12 mouse cellular contexts compared by ENCODE assay signal in genomic region chr16:88563045-88563913, GRCm38 (mm10). TPM values are rescaled to one million over a fixed set of nuclear protein-coding genes. Genes with fewer than 3 reads are reported as not detected.
DNase-seq lines count a peak whose midpoint lies in the region; ATAC-seq and TF ChIP-seq lines count a peak whose summit lies in the region.
"Had no signal": no experiment of that assay in that cellular context is flagged by ENCODE, and none has a peak within 500 bp of the region (broad histone marks: within the 10 kb centered on the region; RNA-seq: fewer than 3 reads in every experiment).

Cldn8 (minus strand) TSS chr16:88563183.

- 83% methylated on average over 6 of the region's 6 CpGs for WGBS in midbrain, embryonic 13.5 days
- 84% methylated on average over 6 of the region's 6 CpGs for WGBS in midbrain, embryonic 16.5 days
- WGBS in stomach, embryonic 16.5 days, result 59% methylated on average over 6 of the region's 6 CpGs
- WGBS in forebrain, embryonic 14.5 days, result 80% methylated on average over 6 of the region's 6 CpGs
- WGBS in liver, postnatal 0 days (ENCODE audit: insufficient replicate concordance), result 70% methylated on average over 6 of the region's 6 CpGs

- H3K27me3 ChIP-seq in midbrain, embryonic 13.5 days, result no peaks in the 10 kb centered on the region
- no peaks in the 10 kb centered on the region for H3K27me3 ChIP-seq in midbrain, embryonic 16.5 days (ENCODE audit: control insufficient read depth, insufficient read depth, low read depth, low read length)
- no peaks in the 10 kb centered on the region for H3K27me3 ChIP-seq in stomach, embryonic 16.5 days (ENCODE audit: control insufficient read depth, insufficient read depth, low read length)
- no peaks in the 10 kb centered on the region for H3K27me3 ChIP-seq in forebrain, embryonic 14.5 days (replicated peaks; ENCODE audit: control insufficient read depth, insufficient read depth, low read length)
- H3K27me3 ChIP-seq in liver, postnatal 0 days (ENCODE audit: insufficient read depth, low read length), result no peaks in the 10 kb centered on the region
- H3K27me3 ChIP-seq: Patski had no signal

- H3K4me3 ChIP-seq in midbrain, embryonic 13.5 days (replicated peaks), result no peak within 1 kb of the TSS
- no peak within 1 kb of the TSS for H3K4me3 ChIP-seq in midbrain, embryonic 16.5 days (ENCODE audit: low read depth, low read length)
- peak within 1 kb of the TSS; percentile 33 for H3K4me3 ChIP-seq in stomach, embryonic 16.5 days (replicated peaks; ENCODE audit: low read length)
- no peak within 1 kb of the TSS for H3K4me3 ChIP-seq in forebrain, embryonic 14.5 days (ENCODE audit: low read depth, low read length)
- H3K4me3 ChIP-seq in liver, postnatal 0 days (ENCODE audit: low read depth, low read length), result no peak within 1 kb of the TSS

- no peak within 1 kb of the TSS for H3K9ac ChIP-seq in midbrain, embryonic 13.5 days (replicated peaks)
- H3K9ac ChIP-seq in midbrain, embryonic 16.5 days (ENCODE audit: low read depth, low read length), result no peak within 1 kb of the TSS
- 0 out of 2 replicates have a peak within 1 kb of the TSS, but pooled peaks have one; percentile 35 for H3K9ac ChIP-seq in stomach, embryonic 16.5 days (ENCODE audit: low read length)
- no peak within 1 kb of the TSS for H3K9ac ChIP-seq in forebrain, embryonic 14.5 days (ENCODE audit: low read length)
- no peak within 1 kb of the TSS for H3K9ac ChIP-seq in liver, postnatal 0 days (replicated peaks)
- H3K9ac ChIP-seq: forebrain, postnatal 0 days had no signal

- H3K9me3 ChIP-seq in midbrain, embryonic 13.5 days, result no peaks in the 10 kb centered on the region
- H3K9me3 ChIP-seq in midbrain, embryonic 16.5 days (replicated peaks; ENCODE audit: control insufficient read depth, low read length, poor library complexity, severe bottlenecking), result no peaks in the 10 kb centered on the region
- H3K9me3 ChIP-seq in stomach, embryonic 16.5 days (replicated peaks; ENCODE audit: control insufficient read depth, low read length), result no peaks in the 10 kb centered on the region
- H3K9me3 ChIP-seq in forebrain, embryonic 14.5 days (replicated peaks; ENCODE audit: control insufficient read depth, low read length), result no peaks in the 10 kb centered on the region
- H3K9me3 ChIP-seq in liver, postnatal 0 days (ENCODE audit: low read length), result no peaks in the 10 kb centered on the region

- TF ChIP-seq CTCF in liver, postnatal 0 days (IDR thresholded peaks at IDR 0.05; ENCODE audit: low read depth), result no peak

- no peak for TF ChIP-seq EP300 in liver, postnatal 0 days (IDR thresholded peaks at IDR 0.05; ENCODE audit: low read depth)

- peak; percentile 60 for DNase-seq in kidney, adult 18-20 months
- DNase-seq in lung, adult 18-20 months, result peak; percentile 34 to 70
- no peak for DNase-seq in cerebellum, postnatal 36 days
- DNase-seq in forebrain, embryonic 14.5 days (ENCODE audit: low spot score), result no peak
- DNase-seq in liver, postnatal 0 days, result no peak
- DNase-seq: cerebellum, adult 9-10 months; forebrain, postnatal 0 days had no signal

- H3K27ac ChIP-seq in midbrain, embryonic 13.5 days, result 0 out of 2 replicates have a peak within 1 kb of the TSS, but pooled peaks have one; percentile 16
- H3K27ac ChIP-seq in midbrain, embryonic 16.5 days (ENCODE audit: low read length), result no peak within 1 kb of the TSS
- H3K27ac ChIP-seq in stomach, embryonic 16.5 days (ENCODE audit: low read length), result peak within 1 kb of the TSS; percentile 71
- H3K27ac ChIP-seq in forebrain, embryonic 14.5 days (ENCODE audit: low read depth, low read length), result no peak within 1 kb of the TSS
- H3K27ac ChIP-seq in liver, postnatal 0 days (ENCODE audit: low read depth), result no peak within 1 kb of the TSS

- H3K4me1 ChIP-seq in midbrain, embryonic 13.5 days (replicated peaks), result no peaks in the 10 kb centered on the region
- H3K4me1 ChIP-seq in midbrain, embryonic 16.5 days (ENCODE audit: control insufficient read depth, insufficient read depth, low read length), result 0 out of 2 replicates have a peak, but pooled peaks cover 2% of the 10 kb centered on the region
- no peaks in the 10 kb centered on the region for H3K4me1 ChIP-seq in stomach, embryonic 16.5 days (ENCODE audit: control insufficient read depth, insufficient read depth, low read length)
- no peaks in the 10 kb centered on the region for H3K4me1 ChIP-seq in forebrain, embryonic 14.5 days (ENCODE audit: control insufficient read depth, insufficient read depth, low read length)
- H3K4me1 ChIP-seq in liver, postnatal 0 days (ENCODE audit: insufficient read depth), result no peaks in the 10 kb centered on the region

- no peak for ATAC-seq in midbrain, embryonic 13.5 days
- no peak for ATAC-seq in midbrain, embryonic 16.5 days
- peak; percentile 73 for ATAC-seq in stomach, embryonic 16.5 days (ENCODE audit: insufficient read depth, low FRiP score)
- no peak for ATAC-seq in forebrain, embryonic 14.5 days
- ATAC-seq in liver, postnatal 0 days, result no peak
- ATAC-seq: forebrain, postnatal 0 days; Patski had no signal

- no peak within 1 kb of the TSS for H3K4me2 ChIP-seq in midbrain, embryonic 13.5 days (replicated peaks)
- no peak within 1 kb of the TSS for H3K4me2 ChIP-seq in midbrain, embryonic 16.5 days (ENCODE audit: low read length)
- peak within 1 kb of the TSS; percentile 48 for H3K4me2 ChIP-seq in stomach, embryonic 16.5 days (ENCODE audit: low read depth, low read length)
- no peak within 1 kb of the TSS for H3K4me2 ChIP-seq in forebrain, embryonic 14.5 days (ENCODE audit: low read length)
- no peak within 1 kb of the TSS for H3K4me2 ChIP-seq in liver, postnatal 0 days (ENCODE audit: low read depth, low read length)
- H3K4me2 ChIP-seq: heart, embryonic 11.5 days had no signal

- no peaks in the 10 kb centered on the region for H3K36me3 ChIP-seq in midbrain, embryonic 13.5 days
- H3K36me3 ChIP-seq in midbrain, embryonic 16.5 days (ENCODE audit: control insufficient read depth, insufficient read depth, low read length), result no peaks in the 10 kb centered on the region
- no peaks in the 10 kb centered on the region for H3K36me3 ChIP-seq in stomach, embryonic 16.5 days (ENCODE audit: control insufficient read depth, insufficient read depth, low read length)
- no peaks in the 10 kb centered on the region for H3K36me3 ChIP-seq in forebrain, embryonic 14.5 days (ENCODE audit: control insufficient read depth, insufficient read depth, low read length)
- H3K36me3 ChIP-seq in liver, postnatal 0 days (replicated peaks; ENCODE audit: insufficient read depth, low read length), result no peaks in the 10 kb centered on the region

RNA-seq across cellular contexts. Expression of gene Cldn8, which starts in this region (rescaled TPM):
- not detected in 2 replicates for polyA plus RNA-seq in midbrain, embryonic 13.5 days (2015; fragmentation: Nextera tagmentation; extraction: Ambion mirVana)
- not detected in 2 replicates for polyA plus RNA-seq in midbrain, embryonic 16.5 days (2015; fragmentation: Nextera tagmentation; extraction: Ambion mirVana)
- 11.0 and 11.6 TPM in 2 replicates for polyA plus RNA-seq in stomach, embryonic 16.5 days (2015; fragmentation: Nextera tagmentation; extraction: Ambion mirVana)
- polyA plus RNA-seq in forebrain, embryonic 14.5 days (2014; fragmentation: Nextera tagmentation; extraction: Ambion mirVana), result not detected in 2 replicates
- 0.09 and 0.13 TPM in 2 replicates for polyA plus RNA-seq in liver, postnatal 0 days (2015; fragmentation: Nextera tagmentation; extraction: Ambion mirVana)
- polyA plus RNA-seq: forebrain, postnatal 0 days; heart, embryonic 11.5 days had no signal

Comparison
In these comparisons a context has a peak if more than half of its experiments do, and no peak if none do; other contexts are left out.
1. RNA of gene Cldn8 (polyA plus RNA-seq): 11.0 to 11.6 TPM in stomach, embryonic 16.5 days; 0.09 to 0.13 TPM in liver, postnatal 0 days, not detected in midbrain, embryonic 13.5 days, not detected in midbrain, embryonic 16.5 days and not detected in forebrain, embryonic 14.5 days; every median in the first group is over 10 times any median in the second.
2. H3K27ac ChIP-seq: peak in midbrain, embryonic 13.5 days (single experiment) and stomach, embryonic 16.5 days (single experiment); none in midbrain, embryonic 16.5 days (single experiment), forebrain, embryonic 14.5 days (single experiment) and liver, postnatal 0 days (single experiment).
3. DNase-seq: peak in kidney, adult 18-20 months (single experiment) and lung, adult 18-20 months (2 of 2); none in cerebellum, postnatal 36 days (0 of 2), forebrain, embryonic 14.5 days (single experiment) and liver, postnatal 0 days (single experiment).